Mouse (Mus musculus) CH12.LX (cell line): ENCODE measurements around the gene Fibcd1. TPM values are rescaled to one million over a fixed set of nuclear protein-coding genes. Genes with fewer than 3 reads are reported as not detected.

Source experiments
- DNase-seq: peaks from one replicate; pipeline ENCODE4 v3.0.0-alpha.2; 2013; ENCODE audit errors: extremely low read depth
- H3K27ac ChIP-seq: 2 replicates; pipeline ENCODE4 v1.5.1; 2012; ENCODE audit warnings: low read depth, mild to moderate bottlenecking, control low read depth, moderate library complexity; ENCODE audit not compliant: insufficient read depth
- H3K27me3 ChIP-seq: replicated peaks from 2 replicates; pipeline ENCODE3; 2012; ENCODE audit warnings: inconsistent platforms
- H3K36me3 ChIP-seq, 2 experiments: replicated peaks in 1 of 2; 2 replicates each; pipeline versions ENCODE3 to v1.6.1; 2012; ENCODE audit warnings: inconsistent platforms in 1 of 2, low read length in 1 of 2, mild to moderate bottlenecking in 1 of 2, mixed read lengths in 1 of 2, moderate library complexity in 1 of 2; ENCODE audit not compliant: control insufficient read depth in 1 of 2, insufficient read depth in 1 of 2
- H3K4me1 ChIP-seq, 2 experiments: 2 replicates each; pipeline ENCODE4 v1.6.1; 2012; ENCODE audit warnings: inconsistent platforms in 1 of 2, moderate library complexity in 1 of 2; ENCODE audit not compliant: insufficient read depth in 2 of 2, control insufficient read depth in 1 of 2
- H3K4me2 ChIP-seq: 2 replicates; pipeline ENCODE4 v1.6.1; 2012; ENCODE audit warnings: low read depth, mild to moderate bottlenecking, control low read depth; ENCODE audit not compliant: poor library complexity, insufficient read depth, severe bottlenecking
- H3K4me3 ChIP-seq, 3 experiments: fragments of 150-350 bp in 1 of 3; sonication (generic) in 1 of 3; replicated peaks in 1 of 3; 2 replicates each; pipeline versions ENCODE3 to v1.5.1; 2011 to 2012; ENCODE audit warnings: low read depth in 2 of 3, low read length in 2 of 3, mild to moderate bottlenecking in 2 of 3, moderate library complexity in 2 of 3, control low read depth in 1 of 3, improper control_type of control experiment in 1 of 3, inconsistent platforms in 1 of 3, mixed read lengths in 1 of 3; ENCODE audit not compliant: poor library complexity in 1 of 3
- H3K79me2 ChIP-seq: replicated peaks from 2 replicates; pipeline ENCODE4 v1.6.1; 2012; ENCODE audit warnings: mild to moderate bottlenecking, moderate library complexity; ENCODE audit not compliant: control insufficient read depth, poor library complexity, insufficient read depth, severe bottlenecking; ENCODE audit errors: extremely low read depth
- H3K9ac ChIP-seq: 2 replicates; pipeline ENCODE4 v1.6.1; 2012; ENCODE audit warnings: low read depth, mild to moderate bottlenecking, control low read depth, moderate library complexity; ENCODE audit not compliant: insufficient read depth
- H3K9me3 ChIP-seq: replicated peaks from 2 replicates; pipeline ENCODE3; 2012; ENCODE audit warnings: low read length, inconsistent platforms, mixed read lengths
- E2F4 ChIP-seq: IDR thresholded peaks from 2 replicates; pipeline ENCODE4 v1.6.1; 2011; ENCODE audit warnings: low read depth, low read length, improper control_type of control experiment; ENCODE audit not compliant: insufficient replicate concordance
- HCFC1 ChIP-seq: IDR thresholded peaks from 2 replicates; pipeline ENCODE4 v1.6.1; 2012; ENCODE audit warnings: low read depth, mild to moderate bottlenecking, inconsistent platforms, low read length, improper control_type of control experiment
- JUN ChIP-seq: IDR thresholded peaks from 2 replicates; pipeline ENCODE4 v1.6.1; 2011; ENCODE audit warnings: low read depth, mild to moderate bottlenecking, low read length, improper control_type of control experiment, moderate library complexity; ENCODE audit not compliant: insufficient read depth
- KAT2A ChIP-seq: IDR thresholded peaks from 2 replicates; pipeline ENCODE4 v1.6.1; 2012; ENCODE audit warnings: low read length, improper control_type of control experiment, inconsistent platforms; ENCODE audit not compliant: insufficient replicate concordance
- MAX ChIP-seq: IDR thresholded peaks from 2 replicates; pipeline ENCODE4 v1.6.1; 2011; ENCODE audit warnings: low read length, improper control_type of control experiment
- MYC ChIP-seq: IDR thresholded peaks from 2 replicates; pipeline ENCODE4 v1.6.1; 2011; ENCODE audit warnings: low read depth, mild to moderate bottlenecking, improper control_type of control experiment, low read length
- PAX5 ChIP-seq: IDR thresholded peaks from 2 replicates; pipeline ENCODE4 v1.6.1; 2012; ENCODE audit warnings: low read length, inconsistent platforms, mixed read lengths
- RCOR1 ChIP-seq: conservative IDR thresholded peaks from 2 replicates; pipeline ENCODE4 v1.6.1; 2012; ENCODE audit warnings: low read depth, mild to moderate bottlenecking, inconsistent platforms, low read length, improper control_type of control experiment
- SIN3A ChIP-seq: IDR thresholded peaks from 2 replicates; pipeline ENCODE4 v1.6.1; 2012; ENCODE audit warnings: low read length, improper control_type of control experiment, inconsistent platforms
- SMC3 ChIP-seq: IDR thresholded peaks from 2 replicates; pipeline ENCODE4 v1.6.1; 2011; ENCODE audit warnings: low read depth, low read length, improper control_type of control experiment
- ZNF384 ChIP-seq: IDR thresholded peaks from 2 replicates; pipeline ENCODE4 v1.6.1; 2012; ENCODE audit warnings: low read depth, low read length, improper control_type of control experiment, inconsistent platforms
- dilution Hi-C: fragments of 300-500 bp; cut with MboI; formaldehyde crosslinking; loops from 2 replicates; pipeline ENCODE4 v1.14.3; 2020; ENCODE audit warnings: low sequenced_read_pairs; ENCODE audit not compliant: extremely low pct_unique_long_range_greater_than_20kb, extremely low pct_ligation_motif_present
- in situ Hi-C: fragments of 300-500 bp; cut with MboI; formaldehyde crosslinking; loops from 3 replicates; pipeline ENCODE4 v1.14.3; 2019; ENCODE audit warnings: low sequenced_read_pairs, low pct_ligation_motif_present, low pct_unique_long_range_greater_than_20kb, mixed read lengths
- polyA plus RNA-seq: library from polyadenylated mRNA; unstranded; fragments of >175 nt; gene quantifications from 2 replicates; pipeline ENCODE4 v1.2.1, GENCODE M21; 2012; ENCODE audit warnings: low read depth; ENCODE audit not compliant: insufficient read length
- total RNA-seq, 2 experiments: library from RNA; depleted of rRNA; stranded (reverse); fragments of 300-350 nt in 1 of 2; fragments of >200 nt in 1 of 2; gene quantifications; 2 replicates each; pipeline ENCODE4 v1.2.3; 2012 to 2014

Gene Fibcd1
- total and polyA plus RNA-seq, 3 experiments, result 0.04 to 0.15 (median 0.09) TPM

DNA sequence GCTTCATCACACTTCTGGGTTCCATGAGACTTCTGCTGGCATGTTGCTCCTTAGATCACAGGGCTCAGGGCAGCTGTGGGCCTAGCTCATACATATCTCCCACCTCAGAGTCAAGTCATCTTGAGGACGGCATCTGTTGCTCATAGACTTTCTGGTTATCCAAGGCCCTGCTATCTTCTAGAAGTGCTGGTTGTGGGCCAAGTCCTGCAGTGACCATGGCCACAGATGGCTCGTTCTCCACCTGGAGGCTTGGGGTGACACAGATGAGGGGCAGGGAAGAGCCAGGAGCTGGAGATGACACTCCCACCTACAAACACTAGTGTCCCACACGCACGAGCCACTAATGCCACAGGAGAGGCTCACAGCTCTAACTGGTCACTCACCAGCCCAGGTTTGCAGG lies 32.2 kb downstream of the Fibcd1 start:
- dilution Hi-C loops, result no loop called here

DNA sequence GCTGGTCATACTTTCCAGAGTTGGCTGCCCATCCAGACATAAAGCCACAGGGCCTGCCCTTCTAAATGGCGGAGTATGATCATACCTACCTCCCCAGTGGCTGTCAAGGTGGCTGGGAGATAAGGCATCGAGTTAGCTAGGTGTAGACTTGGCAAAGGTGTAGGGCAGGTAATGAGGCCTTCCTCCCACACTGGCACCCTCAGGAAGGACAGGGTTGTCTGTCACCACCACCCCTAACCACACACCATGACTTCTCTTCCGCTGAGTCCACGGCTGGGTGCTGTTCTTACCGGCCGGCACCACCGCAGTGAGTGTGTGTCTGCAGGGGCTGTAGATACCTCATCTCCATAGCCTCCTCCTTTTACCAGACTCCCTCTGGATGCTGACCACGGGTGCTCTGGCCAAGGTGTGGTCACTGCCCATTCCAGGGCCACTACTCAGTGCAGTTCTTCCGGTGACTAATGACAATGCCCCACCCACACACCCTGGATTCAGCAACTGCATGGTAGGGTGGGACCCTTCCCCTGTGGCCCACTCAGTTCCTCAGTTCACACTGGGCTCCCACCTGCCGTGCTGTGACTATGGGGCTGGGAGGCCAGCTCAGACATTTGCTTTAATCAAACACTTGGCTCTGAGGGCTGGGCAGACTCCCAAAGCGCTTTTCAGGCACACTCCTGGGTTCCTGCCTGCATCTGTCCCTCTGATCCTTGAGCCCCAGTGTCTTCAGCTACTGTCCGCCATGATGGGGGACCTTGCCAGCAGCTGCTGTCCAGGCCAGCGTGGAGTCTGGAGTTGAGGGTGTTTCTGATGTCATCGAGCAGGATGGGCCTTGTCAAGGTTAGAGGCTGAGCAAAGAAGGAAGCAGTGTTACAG lies 34.5 kb downstream of the Fibcd1 start:
- dilution Hi-C loops (no loop called here), in situ Hi-C loops (no loop called here)
- Histone ChIP-seq H3K27ac (no peak overlapping the region), H3K9me3 (no peaks in the 10 kb centered on the region), H3K4me2 (no peak overlapping the region), H3K79me2 (no peaks in the 10 kb centered on the region), H3K4me3 (no peak overlapping the region), H3K9ac (no peak overlapping the region), H3K36me3 (peaks cover 0 to 2% of the 10 kb centered on the region in 2 experiments), H3K4me1 (peaks cover 6 to 25% of the 10 kb centered on the region in 2 experiments), H3K27me3 (peaks cover 58% of the 10 kb centered on the region)
- TF ChIP-seq SMC3 (no peak), MAX (0 out of 2 replicates have a peak, but pooled peaks have one; percentile 12)
- DNase-seq, result no peak

More for the DNA sequence above, 32.2 kb downstream of the Fibcd1 start:
- Histone ChIP-seq H3K9ac (no peak overlapping the region), H3K4me3 (no peak overlapping the region), H3K27me3 (peaks cover 78% of the 10 kb centered on the region), H3K79me2 (no peaks in the 10 kb centered on the region), H3K27ac (no peak overlapping the region), H3K4me2 (no peak overlapping the region), H3K9me3 (no peaks in the 10 kb centered on the region), H3K4me1 (peaks cover 6 to 20% of the 10 kb centered on the region in 2 experiments), H3K36me3 (no peaks in the 10 kb centered on the region)
- TF ChIP-seq JUN (no peak), RCOR1 (no peak), PAX5 (no peak), E2F4 (no peak), SIN3A (no peak), HCFC1 (no peak), ZNF384 (no peak)
- in situ Hi-C loops, result no loop called here
- no peak for DNase-seq

DNA sequence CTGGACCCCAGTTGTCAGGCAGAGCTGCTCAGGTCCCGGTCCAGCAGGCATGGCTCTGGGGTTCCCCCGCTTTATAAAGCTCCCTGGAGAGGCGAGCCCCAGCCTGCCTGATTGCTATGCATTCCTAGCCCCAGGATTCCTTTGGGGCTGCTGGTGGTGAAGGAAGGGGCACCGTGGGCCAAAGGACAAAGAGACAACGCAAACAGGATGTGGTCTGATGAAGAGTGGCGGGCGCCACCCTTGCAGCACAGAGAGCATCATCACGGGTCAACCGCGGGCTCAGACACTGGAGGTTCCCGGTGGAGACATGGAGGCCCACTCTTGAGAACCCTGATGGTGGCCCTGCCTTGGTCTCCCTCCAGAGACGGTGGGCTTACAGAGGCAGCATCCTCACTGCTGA lies 35.4 kb downstream of the Fibcd1 start, which contains the start of gene Qrfp:
Gene Qrfp, minus strand, starts transcription at position 137 of the 400 bp plus-strand sequence.
- in situ Hi-C loops (no loop called here), dilution Hi-C loops (no loop called here)
- no peak within 1 kb of the TSS for H3K4me2 ChIP-seq
- peaks cover 49% of the 10 kb centered on the region for H3K27me3 ChIP-seq
- no peak within 1 kb of the TSS for H3K27ac ChIP-seq
- DNase-seq, result no peak
- TF ChIP-seq SIN3A (no peak), KAT2A (no peak), MYC (no peak)
- peaks cover 0 to 2% of the 10 kb centered on the region in 2 experiments for H3K36me3 ChIP-seq
- H3K9me3 ChIP-seq, result no peaks in the 10 kb centered on the region
- no peak within 1 kb of the TSS for H3K9ac ChIP-seq
- H3K79me2 ChIP-seq, result no peaks in the 10 kb centered on the region
- no peak within 1 kb of the TSS for H3K4me3 ChIP-seq
- peaks cover 6 to 28% of the 10 kb centered on the region in 2 experiments for H3K4me1 ChIP-seq
